Mouse (Mus musculus) right cerebral cortex, postnatal 36 days (tissue): Measurements from ENCODE around the gene Mb21d2.

Source experiments
- DNase-seq, 2 experiments: peaks; one replicate each; pipeline ENCODE4 v3.0.0; 2022; ENCODE audit warnings: low spot score in 2 of 2, mixed read lengths in 1 of 2

Gene Mb21d2

GRCm38 (mm10) chr16:28902620-28903565, 26.6 kb downstream of the Mb21d2 start:
- DNase-seq, result no peak

- no peak for DNase-seq
Measured at GRCm38 (mm10) chr16:28899161-28899540, 30.3 kb downstream of the Mb21d2 start.

- DNase-seq, result no peak
Measured at GRCm38 (mm10) chr16:28898509-28899160, 30.8 kb downstream of the Mb21d2 start.

- no peak for DNase-seq
Measured at GRCm38 (mm10) chr16:28896571-28896970, 32.9 kb downstream of the Mb21d2 start.

- DNase-seq, result no peak
Measured at GRCm38 (mm10) chr16:28894872-28895271, 34.6 kb downstream of the Mb21d2 start.

- DNase-seq, result no peak
Measured at GRCm38 (mm10) chr16:28893266-28893665, 36.2 kb downstream of the Mb21d2 start.

GRCm38 (mm10) chr16:28886201-28886745, 43.2 kb downstream of the Mb21d2 start:
- DNase-seq, result no peak

- DNase-seq, result no peak
Measured at GRCm38 (mm10) chr16:28885474-28885873, 44.0 kb downstream of the Mb21d2 start.

- no peak for DNase-seq
Measured at GRCm38 (mm10) chr16:28884661-28885060, 44.8 kb downstream of the Mb21d2 start.

GRCm38 (mm10) chr16:28883649-28884048, 45.8 kb downstream of the Mb21d2 start:
- DNase-seq, result no peak

GRCm38 (mm10) chr16:28882687-28883428, 46.6 kb downstream of the Mb21d2 start:
- no peak for DNase-seq

- no peak for DNase-seq
Measured at GRCm38 (mm10) chr16:28881787-28882186, 47.7 kb downstream of the Mb21d2 start.

GRCm38 (mm10) chr16:28880756-28881155, 48.7 kb downstream of the Mb21d2 start:
- no peak for DNase-seq

GRCm38 (mm10) chr16:28880307-28880681, 49.2 kb downstream of the Mb21d2 start:
- no peak for DNase-seq

GRCm38 (mm10) chr16:28879636-28880306, 49.7 kb downstream of the Mb21d2 start:
- DNase-seq, result no peak

GRCm38 (mm10) chr16:28877162-28877662, 52.3 kb downstream of the Mb21d2 start:
- DNase-seq, result no peak

- DNase-seq, result no peak
Measured at GRCm38 (mm10) chr16:28873404-28873895, 56.0 kb downstream of the Mb21d2 start.

- peak in 1 of 2 experiments; percentile 24 for DNase-seq
Measured at GRCm38 (mm10) chr16:28870860-28871259, 58.6 kb downstream of the Mb21d2 start.

- DNase-seq, result no peak
Measured at GRCm38 (mm10) chr16:28870456-28870855, 59.0 kb downstream of the Mb21d2 start.

- DNase-seq, result no peak
Measured at GRCm38 (mm10) chr16:28868864-28869263, 60.6 kb downstream of the Mb21d2 start.
